Mouse (Mus musculus) midbrain, embryonic 15.5 days (tissue): ENCODE results near the gene Ccm2. TPM values are rescaled to one million over a fixed set of nuclear protein-coding genes. Genes with fewer than 3 reads are reported as not detected.

Experiments used
- ATAC-seq: fragments of 200-750 bp; cut with Nextera tagmentation; replicated peaks from 2 replicates; pipeline ENCODE4 v1.8.0; 2017; ENCODE audit warnings: moderate TSS enrichment
- H3K27ac ChIP-seq: fragments of 300-500 bp; sonication (generic); 2 replicates; pipeline ENCODE4 v1.5.1; 2015; ENCODE audit warnings: mild to moderate bottlenecking, inconsistent platforms
- H3K27me3 ChIP-seq: fragments of 300-500 bp; sonication (generic); replicated peaks from 2 replicates; pipeline ENCODE4 v1.6.1; 2015; ENCODE audit warnings: inconsistent platforms
- H3K36me3 ChIP-seq: fragments of 300-500 bp; sonication (generic); replicated peaks from 2 replicates; pipeline ENCODE4 v1.6.1; 2015; ENCODE audit warnings: inconsistent platforms
- H3K4me1 ChIP-seq: fragments of 300-500 bp; sonication (generic); 2 replicates; pipeline ENCODE4 v1.6.1; 2015; ENCODE audit warnings: inconsistent platforms
- H3K4me2 ChIP-seq: fragments of 300-500 bp; sonication (generic); 2 replicates; pipeline ENCODE4 v1.6.1; 2015; ENCODE audit warnings: inconsistent platforms, mild to moderate bottlenecking, moderate library complexity
- H3K4me3 ChIP-seq: fragments of 300-500 bp; sonication (generic); 2 replicates; pipeline ENCODE4 v1.5.1; 2015; ENCODE audit warnings: mild to moderate bottlenecking, inconsistent platforms
- H3K9ac ChIP-seq: fragments of 300-500 bp; sonication (generic); 2 replicates; pipeline ENCODE4 v1.6.1; 2015; ENCODE audit warnings: mild to moderate bottlenecking, inconsistent platforms
- H3K9me3 ChIP-seq: fragments of 300-500 bp; sonication (generic); 2 replicates; pipeline ENCODE4 v1.6.1; 2016; ENCODE audit warnings: inconsistent platforms
- WGBS: fragments of 180-500 bp; shearing (Covaris S2); methylation state at CpG from one replicate; pipeline ENCODE4 v1.1.7; 2015; ENCODE audit warnings: mixed read lengths; 5-methylcytosine and 5-hydroxymethylcytosine counted together
- polyA plus RNA-seq: library from polyadenylated mRNA; unstranded; fragments of >200 nt; fragmentation: Nextera tagmentation; extraction: Ambion mirVana; gene quantifications from 2 replicates; pipeline ENCODE4 v1.2.1, GENCODE M21; 2015

Gene Ccm2
- polyA plus RNA-seq, 1 experiment from 2014 or later: 90.5 TPM

DNA sequence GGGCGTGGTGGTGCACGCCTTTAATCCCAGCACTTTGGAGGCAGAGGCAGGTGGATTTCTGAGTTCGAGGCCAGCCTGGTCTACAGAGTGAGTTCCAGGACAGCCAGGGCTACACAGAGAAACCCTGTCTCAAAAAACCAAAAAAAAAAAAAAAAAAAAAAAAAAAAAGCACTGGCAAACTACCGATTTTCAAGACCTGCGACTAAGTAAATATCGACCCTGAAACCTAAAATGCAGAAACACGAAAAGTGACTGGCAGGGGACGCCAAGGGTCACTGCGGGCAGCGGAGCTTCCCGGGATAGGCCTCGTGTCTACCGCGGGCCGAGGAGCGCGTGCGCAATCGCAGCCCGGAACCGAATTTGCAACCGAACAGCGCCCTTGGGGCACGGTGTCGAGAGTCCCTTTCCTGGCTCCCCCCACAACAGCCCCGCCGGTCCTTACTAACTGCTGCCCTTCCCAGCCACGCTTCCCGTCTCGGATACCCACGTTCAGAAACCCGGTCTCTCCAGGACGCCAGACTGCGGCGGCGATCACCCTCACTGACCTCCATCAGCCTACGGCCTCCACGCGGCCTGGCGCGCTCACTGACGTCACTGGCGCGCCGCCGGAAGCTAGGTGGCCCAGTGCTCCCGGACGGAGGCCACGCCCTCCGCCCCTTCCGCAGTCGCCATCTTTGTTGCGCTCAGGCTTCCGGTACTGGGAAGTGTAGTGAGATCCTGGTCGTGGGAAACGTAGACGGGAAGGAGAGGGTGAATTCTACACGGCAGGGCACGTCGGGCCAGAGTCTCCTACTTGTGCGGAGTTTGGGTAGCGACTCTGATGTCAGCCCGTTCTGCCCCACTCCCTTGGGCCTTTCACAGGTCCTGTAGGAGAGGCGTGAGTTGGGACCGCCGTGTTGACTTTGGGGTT is 79.0 kb downstream of the Ccm2 start, which contains the start of gene Tbrg4:
Gene Tbrg4, minus strand, starts transcription at position 590 of the 910 bp plus-strand sequence.
- peak; percentile 96 for ATAC-seq
- WGBS: under 1% methylated on average over 65 of the region's 66 CpGs
- Histone ChIP-seq H3K4me3 (peak within 1 kb of the TSS; percentile 85), H3K27me3 (no peaks in the 10 kb centered on the region), H3K9ac (peak within 1 kb of the TSS; percentile 67), H3K4me1 (peaks cover 30% of the 10 kb centered on the region), H3K9me3 (no peaks in the 10 kb centered on the region), H3K4me2 (peak within 1 kb of the TSS; percentile 89), H3K36me3 (peaks cover 4% of the 10 kb centered on the region), H3K27ac (peak within 1 kb of the TSS; percentile 88)

DNA sequence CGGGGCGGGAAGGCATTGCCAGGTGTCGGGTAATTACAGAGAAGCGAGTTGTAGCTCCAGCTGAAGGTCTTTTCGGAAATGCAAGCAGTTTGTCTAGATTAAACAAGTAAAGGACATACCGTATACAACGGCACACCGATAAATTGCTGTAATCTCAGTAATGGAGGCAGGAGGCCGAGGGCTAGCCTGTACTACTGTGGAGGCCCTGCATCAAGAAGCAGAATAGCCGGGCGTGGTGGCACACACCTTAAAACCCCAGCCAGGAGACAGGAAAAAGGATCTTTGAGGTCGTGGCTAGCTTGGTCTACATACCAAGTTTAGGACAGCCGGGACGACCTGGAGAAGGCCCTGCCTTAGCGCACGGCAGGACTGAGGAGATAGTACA is 79.7 kb downstream of the Ccm2 start:
- H3K9me3 ChIP-seq: no peaks in the 10 kb centered on the region
- H3K27ac ChIP-seq: peak overlapping the region; percentile 88
- H3K4me1 ChIP-seq: peaks cover 30% of the 10 kb centered on the region
- ATAC-seq: peak; percentile 28
- H3K4me2 ChIP-seq: peak overlapping the region; percentile 89
- H3K27me3 ChIP-seq: no peaks in the 10 kb centered on the region
- WGBS: 13% methylated on average over 16 of the region's 16 CpGs
- H3K36me3 ChIP-seq: peaks cover 3% of the 10 kb centered on the region
- peak overlapping the region; percentile 85 for H3K4me3 ChIP-seq
- peak overlapping the region; percentile 67 for H3K9ac ChIP-seq

DNA sequence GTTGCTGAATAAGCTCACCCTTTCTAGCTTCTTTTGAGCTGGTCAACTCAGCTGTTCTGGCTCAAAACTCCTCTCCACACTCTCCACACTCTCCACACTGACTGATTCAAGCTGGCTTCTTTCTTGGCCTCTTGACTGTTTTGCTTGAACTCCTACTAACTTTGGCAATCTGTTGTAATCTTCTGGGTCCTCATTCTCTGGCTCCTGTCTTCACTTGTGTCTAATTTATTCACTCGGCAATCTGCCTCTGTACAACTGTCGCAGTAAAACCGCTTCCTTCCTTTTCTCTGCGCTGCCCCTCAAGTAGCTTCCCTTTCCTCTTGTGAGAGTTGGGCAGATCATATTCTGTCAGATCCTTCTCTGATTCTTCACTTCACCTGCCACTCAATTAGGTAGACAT is 81.0 kb downstream of the Ccm2 start:
- ATAC-seq: no peak
- Histone ChIP-seq H3K27me3 (no peaks in the 10 kb centered on the region), H3K4me2 (no peak overlapping the region), H3K9me3 (no peaks in the 10 kb centered on the region), H3K27ac (no peak overlapping the region), H3K36me3 (peaks cover 3% of the 10 kb centered on the region), H3K4me1 (peaks cover 30% of the 10 kb centered on the region), H3K4me3 (no peak overlapping the region), H3K9ac (no peak overlapping the region)
- 90% methylated on average over 4 of the region's 4 CpGs for WGBS

DNA sequence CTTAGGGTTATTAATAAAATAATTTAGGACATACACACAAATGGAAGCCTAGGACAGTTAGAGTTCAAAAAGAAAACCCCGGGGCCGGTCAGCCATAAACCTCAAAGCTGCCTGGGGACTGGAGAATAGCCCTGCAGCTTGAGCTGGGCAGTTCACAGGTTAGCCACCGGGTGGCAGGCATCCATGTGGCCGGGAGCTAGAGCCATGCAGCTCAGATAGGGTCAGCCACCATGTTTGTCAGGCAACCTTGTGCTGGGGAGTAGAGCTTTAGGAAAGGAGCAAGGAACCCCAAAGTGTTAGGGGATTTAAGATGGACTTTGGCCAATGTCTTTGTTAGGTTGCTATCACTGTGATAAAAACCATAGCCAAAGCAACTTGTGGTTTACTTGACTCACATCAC is 81.9 kb downstream of the Ccm2 start:
- H3K9ac ChIP-seq: no peak overlapping the region
- H3K9me3 ChIP-seq: no peaks in the 10 kb centered on the region
- no peaks in the 10 kb centered on the region for H3K27me3 ChIP-seq
- H3K4me2 ChIP-seq: no peak overlapping the region
- no peak for ATAC-seq
- H3K27ac ChIP-seq: no peak overlapping the region
- peaks cover 23% of the 10 kb centered on the region for H3K4me1 ChIP-seq
- WGBS: 25% methylated on average over 4 of the region's 4 CpGs
- no peaks in the 10 kb centered on the region; the same call in 1 of the 2 replicates for H3K36me3 ChIP-seq
- no peak overlapping the region for H3K4me3 ChIP-seq

DNA sequence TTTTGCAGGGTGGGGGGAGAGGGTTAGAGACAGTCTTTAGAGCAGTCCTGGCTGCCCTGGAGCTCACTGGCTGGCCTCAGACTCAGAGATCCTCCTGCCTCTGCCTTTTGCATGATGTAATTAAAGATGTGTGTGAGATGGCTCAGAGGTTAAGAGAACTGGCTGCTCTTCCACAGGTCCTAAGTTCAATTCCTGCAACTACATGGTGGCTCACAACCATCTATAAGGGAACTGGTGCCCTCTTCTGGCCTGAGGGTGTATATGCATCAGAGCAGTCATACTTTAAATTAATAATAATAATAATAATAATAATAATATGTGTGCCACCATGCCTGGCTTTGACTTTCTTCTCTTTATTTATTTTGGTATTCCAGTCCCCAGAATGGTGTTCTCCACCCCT is 83.0 kb downstream of the Ccm2 start:
- Histone ChIP-seq H3K4me3 (no peak overlapping the region), H3K27ac (no peak overlapping the region), H3K9me3 (no peaks in the 10 kb centered on the region), H3K4me2 (no peak overlapping the region), H3K9ac (no peak overlapping the region), H3K36me3 (no peaks in the 10 kb centered on the region), H3K4me1 (peaks cover 12% of the 10 kb centered on the region), H3K27me3 (no peaks in the 10 kb centered on the region)
- no peak for ATAC-seq

DNA sequence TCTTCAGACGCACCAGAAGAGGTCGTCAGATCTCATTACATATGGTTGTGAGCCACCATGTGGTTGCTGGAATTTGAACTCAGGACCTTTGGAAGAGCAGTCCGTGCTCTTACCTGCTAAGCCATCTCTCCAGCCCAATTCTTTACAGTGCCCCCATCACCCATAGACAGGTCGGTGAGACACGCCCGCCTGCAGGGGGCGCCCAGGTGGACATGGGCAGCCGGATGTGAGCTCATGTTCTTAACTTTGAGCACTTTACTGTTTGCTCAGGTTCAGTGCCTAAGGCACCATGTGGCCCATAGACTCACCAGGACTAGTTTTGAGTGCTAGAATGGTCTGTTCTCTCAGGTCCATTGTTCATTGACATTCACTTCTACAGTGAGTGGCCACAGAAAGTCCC is 89.5 kb downstream of the Ccm2 start:
- no peaks in the 10 kb centered on the region for H3K27me3 ChIP-seq
- no peak for ATAC-seq
- no peak overlapping the region for H3K9ac ChIP-seq
- no peaks in the 10 kb centered on the region for H3K4me1 ChIP-seq
- 73% methylated on average over 8 of the region's 8 CpGs for WGBS
- H3K4me2 ChIP-seq: no peak overlapping the region
- H3K36me3 ChIP-seq: no peaks in the 10 kb centered on the region
- H3K27ac ChIP-seq: no peak overlapping the region
- no peak overlapping the region for H3K4me3 ChIP-seq
- no peaks in the 10 kb centered on the region for H3K9me3 ChIP-seq

DNA sequence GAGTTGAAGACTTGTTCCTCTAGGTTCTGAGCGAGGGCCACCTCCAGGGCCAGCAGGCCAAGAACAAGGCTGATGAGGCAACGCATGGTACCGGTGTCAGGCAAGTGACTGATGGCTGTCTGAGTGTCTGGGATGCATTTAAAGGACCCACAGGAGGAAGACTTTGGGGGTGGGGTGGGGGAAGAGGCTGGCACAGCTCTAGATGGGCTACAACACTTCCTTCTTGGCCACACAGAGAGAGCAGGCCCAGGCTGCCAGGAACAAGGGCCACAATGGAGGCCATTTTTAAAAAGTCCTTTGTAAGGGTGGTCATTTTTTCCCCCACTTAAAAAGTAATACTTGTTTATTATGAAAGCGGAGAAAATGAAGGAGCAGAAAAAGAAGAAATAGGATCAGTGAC is 91.8 kb downstream of the Ccm2 start, which contains the start of gene Wap:
Gene Wap, minus strand, starts transcription at position 101 of the 400 bp plus-strand sequence.
- no peaks in the 10 kb centered on the region for H3K36me3 ChIP-seq
- no peak for ATAC-seq
- WGBS: 93% methylated on average over 4 of the region's 4 CpGs
- H3K4me3 ChIP-seq: no peak within 1 kb of the TSS
- no peaks in the 10 kb centered on the region for H3K9me3 ChIP-seq
- no peak within 1 kb of the TSS for H3K9ac ChIP-seq
- H3K4me2 ChIP-seq: no peak within 1 kb of the TSS
- H3K4me1 ChIP-seq: no peaks in the 10 kb centered on the region
- no peaks in the 10 kb centered on the region for H3K27me3 ChIP-seq
- H3K27ac ChIP-seq: no peak within 1 kb of the TSS

DNA sequence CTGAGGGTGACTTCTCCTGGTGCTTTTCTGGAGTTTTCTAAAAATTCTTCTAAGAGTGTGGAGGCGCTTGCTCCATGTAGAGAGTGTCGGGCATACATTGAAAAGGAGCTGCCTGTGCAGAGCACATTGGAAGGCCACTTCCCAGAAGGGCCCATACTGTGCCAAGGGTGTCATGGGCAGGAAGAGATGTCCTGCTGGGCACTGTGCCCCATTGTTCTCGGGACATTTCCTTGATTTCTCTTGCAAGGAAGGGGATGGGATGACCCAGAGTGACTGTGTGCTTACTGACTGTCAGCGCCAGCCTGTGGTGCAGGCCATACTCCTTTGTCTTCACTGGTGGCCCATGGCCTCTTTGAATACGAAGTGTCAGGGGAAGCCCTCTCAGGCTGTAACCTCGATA is 92.4 kb downstream of the Ccm2 start:
- Histone ChIP-seq H3K36me3 (no peaks in the 10 kb centered on the region), H3K27me3 (no peaks in the 10 kb centered on the region), H3K9me3 (no peaks in the 10 kb centered on the region), H3K4me2 (no peak overlapping the region), H3K4me1 (no peaks in the 10 kb centered on the region), H3K27ac (no peak overlapping the region), H3K9ac (no peak overlapping the region), H3K4me3 (no peak overlapping the region)
- WGBS: 81% methylated on average over 6 of the region's 6 CpGs
- ATAC-seq: no peak

DNA sequence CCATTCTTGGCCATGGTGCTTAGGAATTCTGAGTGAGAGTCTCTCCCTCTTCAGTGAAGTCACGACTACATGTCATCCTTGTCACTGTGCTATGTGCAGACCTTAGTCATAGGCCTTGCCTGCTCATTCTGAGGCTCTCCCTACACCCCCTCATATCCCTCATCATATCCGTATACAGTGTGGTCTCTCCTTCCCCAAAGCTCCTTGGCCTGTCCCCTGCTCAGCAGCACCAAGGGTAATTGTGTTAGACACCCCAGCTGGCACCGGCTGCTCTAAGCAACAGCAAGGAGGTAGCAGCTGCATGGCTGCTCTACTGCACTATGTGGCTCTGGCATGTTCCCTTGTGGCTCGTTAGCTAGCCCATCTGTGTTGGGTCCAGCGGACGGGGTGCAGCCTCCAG is 97.9 kb downstream of the Ccm2 start:
- WGBS: 65% methylated on average over 6 of the region's 6 CpGs
- Histone ChIP-seq H3K36me3 (no peaks in the 10 kb centered on the region), H3K4me2 (no peak overlapping the region), H3K9me3 (no peaks in the 10 kb centered on the region), H3K9ac (no peak overlapping the region), H3K4me3 (no peak overlapping the region), H3K4me1 (no peaks in the 10 kb centered on the region), H3K27me3 (no peaks in the 10 kb centered on the region), H3K27ac (no peak overlapping the region)
- ATAC-seq: peak; percentile 52

Other genes with a start within 250 kb of the Ccm2 start
- 39.0 and 41.0 TPM in 2 replicates for gene Zmiz2, start 157.8 kb upstream of the Ccm2 start, polyA plus RNA-seq
- gene Ppia, start 131.4 kb upstream of the Ccm2 start, polyA plus RNA-seq: 3,416 and 3,418 TPM in 2 replicates
- 250 and 290 TPM in 2 replicates for gene H2afv, start 102.4 kb upstream of the Ccm2 start, polyA plus RNA-seq
- gene Purb, start 71.0 kb upstream of the Ccm2 start, polyA plus RNA-seq: 11.3 and 11.4 TPM in 2 replicates
- gene Myo1g, start 25.9 kb upstream of the Ccm2 start, polyA plus RNA-seq: 0.23 and 0.54 TPM in 2 replicates
- gene Nacad, start 59.2 kb downstream of the Ccm2 start, polyA plus RNA-seq: 103 and 106 TPM in 2 replicates
- 33.3 TPM in 2 replicates for gene Tbrg4, start 79.2 kb downstream of the Ccm2 start, polyA plus RNA-seq
- not detected in 2 replicates for gene Wap, start 91.8 kb downstream of the Ccm2 start, polyA plus RNA-seq
- gene Ramp3, start 111.6 kb downstream of the Ccm2 start, polyA plus RNA-seq: 10.2 and 12.0 TPM in 2 replicates